Mouse (Mus musculus): ENCODE data around the gene Lrrc71.

DNA sequence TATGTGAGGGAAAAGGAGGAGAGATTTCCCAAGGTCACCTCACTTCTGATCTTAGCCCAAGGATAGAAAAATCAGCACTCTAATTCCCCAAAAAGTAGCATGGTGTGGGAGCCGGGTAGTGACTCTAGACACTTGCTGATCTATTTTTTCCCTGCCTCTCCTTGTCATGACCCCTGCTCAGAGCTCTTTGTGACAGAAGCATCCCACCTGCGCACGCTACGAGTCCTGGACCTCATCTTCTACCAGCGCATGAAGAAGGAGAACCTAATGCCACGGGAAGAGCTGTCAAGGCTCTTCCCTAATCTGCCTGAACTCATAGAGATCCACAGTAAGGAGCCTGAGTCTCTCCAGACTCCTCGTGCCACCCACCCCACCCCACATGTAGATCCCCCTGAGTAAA lies 22.2 kb downstream of the Lrrc71 start:
- TF ChIP-seq CTCF (IDR thresholded peaks at IDR 0.05; ENCODE audit: control insufficient read depth, insufficient read depth, insufficient read length), result no peak
- TF ChIP-seq MAX (IDR thresholded peaks at IDR 0.05), result no peak
- TF ChIP-seq USF1 (IDR thresholded peaks at IDR 0.05; ENCODE audit: low read depth), result no peak

All from C2C12 (cell line).